Mouse (Mus musculus) testis, postnatal 14 days (tissue): ENCODE results near the gene Mylk2.

ENCODE experiments used
- DNase-seq: peaks from one replicate; pipeline ENCODE4 v3.0.0; 2021; ENCODE audit warnings: low spot score

The Mylk2 gene

GRCm38 (mm10) chr2:152911031-152911430 is at the start of gene Mylk2:
Gene Mylk2 (plus strand): TSS chr2:152911352.
- DNase-seq = no peak

GRCm38 (mm10) chr2:152861891-152862290 is 49.3 kb upstream of the Mylk2 start:
- no peak for DNase-seq

- no peak for DNase-seq
Measured at GRCm38 (mm10) chr2:152862638-152863037, 48.5 kb upstream of the Mylk2 start.

- DNase-seq = no peak
Measured at GRCm38 (mm10) chr2:152863346-152863745, 47.8 kb upstream of the Mylk2 start.

GRCm38 (mm10) chr2:152878239-152878638 is 32.9 kb upstream of the Mylk2 start:
- DNase-seq = no peak

- no peak for DNase-seq
Measured at GRCm38 (mm10) chr2:152880898-152881297, 30.3 kb upstream of the Mylk2 start.

GRCm38 (mm10) chr2:152884101-152884645 is 27.0 kb upstream of the Mylk2 start:
- no peak for DNase-seq

GRCm38 (mm10) chr2:152887230-152887629 is 23.9 kb upstream of the Mylk2 start:
- DNase-seq = no peak

GRCm38 (mm10) chr2:152888774-152889173 is 22.4 kb upstream of the Mylk2 start:
- DNase-seq = no peak

GRCm38 (mm10) chr2:152895834-152896233 is 15.3 kb upstream of the Mylk2 start:
- DNase-seq = no peak

GRCm38 (mm10) chr2:152896926-152897325 is 14.2 kb upstream of the Mylk2 start:
- DNase-seq = no peak

- DNase-seq = no peak
Measured at GRCm38 (mm10) chr2:152899011-152899410, 12.1 kb upstream of the Mylk2 start.

GRCm38 (mm10) chr2:152901296-152901695 is 9.9 kb upstream of the Mylk2 start:
- DNase-seq = no peak

GRCm38 (mm10) chr2:152902658-152903057 is 8.5 kb upstream of the Mylk2 start:
- no peak for DNase-seq

GRCm38 (mm10) chr2:152903586-152903985 is 7.6 kb upstream of the Mylk2 start:
- DNase-seq = no peak

- DNase-seq = no peak
Measured at GRCm38 (mm10) chr2:152904127-152904643, 7.0 kb upstream of the Mylk2 start.

- no peak for DNase-seq
Measured at GRCm38 (mm10) chr2:152905036-152905829, 5.9 kb upstream of the Mylk2 start.

- no peak for DNase-seq
Measured at GRCm38 (mm10) chr2:152906274-152907037, 4.7 kb upstream of the Mylk2 start.

- DNase-seq = no peak
Measured at GRCm38 (mm10) chr2:152907114-152907943, 3.8 kb upstream of the Mylk2 start.

- no peak for DNase-seq
Measured at GRCm38 (mm10) chr2:152909848-152910247, 1.3 kb upstream of the Mylk2 start.

- no peak for DNase-seq
Measured at GRCm38 (mm10) chr2:152911432-152911831, 280 bp downstream of the Mylk2 start.

- DNase-seq = no peak
Measured at GRCm38 (mm10) chr2:152913471-152913870, 2.3 kb downstream of the Mylk2 start.
